Mouse (Mus musculus) retina, embryonic 14.5 days (tissue): ENCODE results near the gene Scfd2.

Source experiments
- DNase-seq: peaks from one replicate; pipeline ENCODE4 v3.0.0-alpha.2; 2015; ENCODE audit warnings: low spot score

Scfd2 gene

GRCm38 (mm10) chr5:74531630-74532280, at the start of gene Scfd2:
Gene Scfd2 (minus strand): TSS chr5:74531759.
- peak; percentile 97 for DNase-seq

GRCm38 (mm10) chr5:74571767-74572166, 40.2 kb upstream of the Scfd2 start:
- no peak for DNase-seq

GRCm38 (mm10) chr5:74561151-74561550, 29.6 kb upstream of the Scfd2 start:
- DNase-seq = no peak

- no peak for DNase-seq
Measured at GRCm38 (mm10) chr5:74549566-74549965, 18.0 kb upstream of the Scfd2 start.

DNA sequence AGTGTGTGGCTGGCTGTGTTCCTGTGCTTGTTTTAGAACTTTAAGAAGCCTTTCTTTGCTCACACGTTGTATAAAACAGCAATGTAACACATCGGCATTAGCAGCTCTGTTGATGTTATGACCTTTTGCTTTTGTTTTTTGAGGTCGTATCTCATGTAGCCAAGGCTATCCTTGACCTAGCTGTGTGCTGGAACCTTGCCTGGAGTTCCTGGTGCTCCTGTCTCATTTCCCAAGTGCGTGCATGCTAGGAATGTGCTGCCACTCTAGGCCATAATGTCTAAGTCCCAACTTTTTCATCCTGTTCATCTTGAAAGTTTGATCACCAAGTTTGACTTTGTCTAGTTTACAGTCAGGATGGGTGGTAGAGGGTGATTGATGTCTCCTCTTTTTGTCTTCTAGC, 14.0 kb upstream of the Scfd2 start:
- no peak for DNase-seq

GRCm38 (mm10) chr5:74536180-74536947, 4.8 kb upstream of the Scfd2 start:
- no peak for DNase-seq

DNA sequence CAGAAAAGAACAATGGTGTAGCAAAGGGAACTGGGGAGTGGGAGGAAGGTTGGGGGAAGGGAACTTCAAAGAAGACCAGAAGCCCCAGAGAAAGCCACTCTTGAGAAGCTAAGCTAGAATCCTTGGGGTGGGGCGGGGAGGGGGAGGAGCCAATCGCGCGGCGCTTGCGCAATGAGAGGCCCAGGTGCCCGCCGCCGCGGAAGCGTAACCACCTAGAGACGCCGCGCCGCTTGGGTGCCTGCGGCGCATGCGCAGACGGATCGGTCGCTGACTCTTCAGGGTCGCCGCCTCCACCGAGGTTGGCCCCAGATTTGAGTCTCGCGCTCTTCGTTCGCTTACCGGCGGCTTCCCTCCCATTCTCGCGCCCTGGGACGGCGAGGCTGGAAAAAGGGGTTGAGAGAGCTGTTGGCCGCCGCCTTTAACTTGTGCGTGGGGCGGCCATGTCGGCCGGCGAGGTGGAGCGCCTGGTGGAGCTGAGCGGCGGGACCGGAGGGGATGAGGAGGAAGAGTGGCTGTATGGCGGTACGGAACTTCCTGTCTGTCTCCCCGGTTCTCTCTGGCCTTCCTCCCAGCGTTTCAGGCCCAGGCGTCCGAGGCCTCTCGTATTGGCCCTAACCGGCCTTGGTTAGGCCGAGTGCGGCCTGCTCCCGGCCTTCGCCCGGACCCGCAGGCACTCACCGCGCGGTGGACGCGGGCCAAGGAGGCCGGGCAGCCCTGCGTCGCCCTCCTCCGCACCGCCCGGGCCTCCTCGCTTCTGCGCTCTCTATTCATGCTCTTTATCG, 3.9 kb upstream of the Scfd2 start, which contains the start of gene Fip1l1:
TSS of gene Fip1l1 (plus strand) at position 210 of the 782 bp plus-strand sequence.
- peak; percentile 97 for DNase-seq

DNA sequence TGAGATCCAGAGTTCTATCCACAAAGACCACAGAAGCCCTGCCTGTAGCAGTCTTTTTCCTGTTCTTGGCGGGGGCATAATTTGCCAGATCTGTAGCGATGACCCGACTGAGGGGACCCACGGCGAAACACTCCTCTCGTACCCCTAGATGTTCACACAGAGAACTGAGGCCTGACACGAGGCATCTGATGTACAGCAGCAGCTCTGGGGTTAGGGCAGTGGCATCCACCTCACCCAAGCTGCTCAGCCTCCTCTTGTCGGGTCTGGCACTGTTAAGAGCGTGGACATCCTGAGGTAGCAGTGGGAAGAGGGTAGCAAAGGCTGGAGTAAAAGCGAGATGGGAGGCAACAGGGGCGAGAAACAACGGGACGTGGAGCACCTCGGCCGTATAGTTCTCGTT, 774 bp downstream of the Scfd2 start:
- no peak for DNase-seq

GRCm38 (mm10) chr5:74527025-74527424, 4.5 kb downstream of the Scfd2 start:
- DNase-seq = no peak

DNA sequence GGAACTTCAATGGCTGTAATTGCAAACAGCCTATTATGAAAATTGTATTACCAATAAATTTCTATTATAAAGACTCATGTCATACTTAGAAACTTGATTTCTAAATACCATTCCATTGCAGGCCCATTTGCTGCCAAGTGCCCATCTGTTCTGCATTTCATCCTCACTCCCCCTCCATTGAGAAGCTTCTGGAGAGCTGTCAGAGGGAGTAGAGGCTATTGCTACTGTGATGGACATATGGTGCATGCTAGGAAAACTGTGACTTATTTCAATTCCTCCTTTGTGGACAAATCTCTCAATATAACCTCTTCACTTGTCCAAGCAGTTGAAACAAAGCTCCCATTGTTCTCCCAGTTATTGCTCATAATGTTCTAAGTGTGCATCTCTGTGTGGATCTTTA, 19.9 kb downstream of the Scfd2 start:
- no peak for DNase-seq

DNA sequence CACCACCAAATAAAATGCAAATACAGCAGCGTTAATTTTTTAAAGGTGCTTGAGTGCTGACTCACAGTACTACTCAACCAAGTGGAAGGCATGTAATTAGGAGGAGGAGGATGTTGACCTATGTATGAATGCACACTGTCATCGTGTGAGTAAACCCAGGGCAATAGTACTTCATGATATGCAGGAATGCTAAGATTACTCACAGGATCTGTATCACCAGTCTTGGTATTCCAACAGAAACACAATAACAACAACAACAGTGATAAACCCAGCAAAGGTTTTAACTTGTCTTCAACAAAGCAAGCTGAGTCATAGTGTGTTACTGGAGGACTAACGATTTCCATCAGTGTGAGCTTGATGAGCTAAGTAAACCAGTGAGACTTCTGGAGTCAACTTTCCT, 38.9 kb downstream of the Scfd2 start:
- no peak for DNase-seq

DNA sequence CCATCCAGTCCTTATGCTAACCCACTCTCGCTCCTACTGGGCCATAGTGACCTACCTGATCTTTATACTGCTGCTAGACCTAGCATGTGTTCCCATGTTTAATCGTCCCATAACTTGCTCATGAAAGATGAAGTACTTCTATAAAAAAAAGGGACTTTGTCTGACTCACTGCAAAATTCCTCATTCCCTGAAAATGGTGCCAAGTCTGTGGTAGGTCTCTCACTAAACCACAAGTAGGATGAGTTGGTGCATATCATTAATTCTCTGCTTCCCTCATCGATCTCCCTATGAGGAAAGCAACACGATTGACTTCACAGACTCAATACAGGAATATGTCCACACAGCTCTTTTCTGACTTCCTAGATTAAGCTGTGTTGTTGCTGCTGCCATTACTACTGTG, 46.9 kb downstream of the Scfd2 start:
- no peak for DNase-seq

GRCm38 (mm10) chr5:74482633-74483032, 48.9 kb downstream of the Scfd2 start:
- DNase-seq = no peak

DNA sequence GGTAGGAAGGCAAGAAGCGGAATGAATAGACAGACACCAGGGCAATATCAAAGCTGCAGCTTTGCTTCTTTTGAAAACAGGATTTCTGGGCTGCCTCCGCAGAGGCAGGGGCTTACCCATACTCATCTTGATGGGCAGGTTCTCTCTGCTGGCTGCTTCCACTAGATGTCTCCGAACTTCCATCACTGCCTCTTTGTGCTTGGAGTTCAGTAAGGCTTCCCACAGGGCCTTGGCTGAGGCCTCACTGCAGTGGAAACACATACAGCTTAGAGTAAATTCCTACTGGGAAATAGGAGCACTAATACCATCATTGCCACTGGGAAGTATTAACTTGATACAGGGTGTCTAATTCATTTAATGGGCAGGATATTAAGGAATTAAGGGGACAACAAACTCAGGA, 49.5 kb downstream of the Scfd2 start:
- DNase-seq = no peak

GRCm38 (mm10) chr5:74480409-74480808, 51.1 kb downstream of the Scfd2 start:
- DNase-seq = no peak

DNA sequence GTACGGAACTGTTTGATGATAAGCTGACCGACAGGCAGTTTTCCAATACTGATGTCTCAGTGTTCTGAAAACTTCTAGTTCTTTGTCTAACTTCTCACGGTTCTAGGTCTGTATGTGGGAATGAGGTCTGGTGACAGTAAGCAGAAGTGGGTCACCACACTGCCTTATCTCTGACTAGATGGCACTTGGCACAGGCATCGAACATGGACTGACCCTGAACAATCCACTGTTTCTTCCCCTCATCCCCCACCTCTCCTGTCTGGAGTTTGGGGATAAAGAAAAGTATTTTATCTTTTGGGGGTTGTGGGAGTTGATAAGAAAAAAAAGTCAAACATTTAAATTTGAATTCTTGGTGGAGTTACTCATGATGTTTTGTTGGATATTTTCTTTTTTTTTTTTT, 51.6 kb downstream of the Scfd2 start:
- DNase-seq = no peak

- no peak for DNase-seq
Measured at GRCm38 (mm10) chr5:74479157-74479556, 52.4 kb downstream of the Scfd2 start.

- peak; percentile 21 for DNase-seq
Measured at GRCm38 (mm10) chr5:74476551-74476950, 55.0 kb downstream of the Scfd2 start.

DNA sequence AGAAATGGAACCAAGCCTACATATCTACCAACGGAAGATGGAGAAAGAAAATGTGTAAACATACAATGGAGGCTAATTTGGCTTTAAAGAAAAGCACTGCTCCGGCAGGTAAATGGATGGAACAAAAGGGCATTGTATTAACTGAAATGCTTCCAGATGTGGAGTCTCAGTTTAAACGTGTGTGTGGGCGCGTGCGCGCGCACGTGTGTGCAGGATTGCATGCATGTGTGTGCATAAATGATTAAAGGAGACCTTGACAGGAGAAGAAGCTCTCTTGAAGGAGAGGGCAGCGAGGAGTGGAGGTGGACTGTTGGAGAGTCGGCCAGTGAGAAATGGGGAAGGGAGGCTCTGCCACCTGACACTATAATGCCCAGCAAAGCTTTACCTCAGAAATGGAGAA, 58.4 kb downstream of the Scfd2 start:
- DNase-seq = no peak

DNA sequence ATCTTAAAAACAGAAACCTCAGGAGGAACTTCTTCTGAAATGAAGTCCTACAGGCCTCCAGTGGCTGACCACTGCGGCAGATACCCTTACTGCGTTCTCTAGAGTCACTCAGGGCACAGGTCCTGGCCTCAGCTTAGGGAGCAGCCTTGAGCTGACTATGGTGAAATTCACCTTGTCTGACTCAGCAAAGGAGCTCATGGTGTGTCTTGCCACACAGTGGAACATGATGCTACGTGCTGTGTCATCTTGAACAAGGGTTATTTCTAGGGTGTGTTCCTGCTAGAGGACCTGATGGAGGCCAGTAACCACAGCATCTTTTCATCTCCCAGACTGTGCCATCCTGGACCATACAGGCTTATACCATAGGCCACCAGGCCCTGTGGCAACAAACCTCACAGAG, 60.7 kb downstream of the Scfd2 start:
- no peak for DNase-seq

GRCm38 (mm10) chr5:74469620-74470019, 61.9 kb downstream of the Scfd2 start:
- DNase-seq = no peak

- no peak for DNase-seq
Measured at GRCm38 (mm10) chr5:74467753-74468152, 63.8 kb downstream of the Scfd2 start.

DNA sequence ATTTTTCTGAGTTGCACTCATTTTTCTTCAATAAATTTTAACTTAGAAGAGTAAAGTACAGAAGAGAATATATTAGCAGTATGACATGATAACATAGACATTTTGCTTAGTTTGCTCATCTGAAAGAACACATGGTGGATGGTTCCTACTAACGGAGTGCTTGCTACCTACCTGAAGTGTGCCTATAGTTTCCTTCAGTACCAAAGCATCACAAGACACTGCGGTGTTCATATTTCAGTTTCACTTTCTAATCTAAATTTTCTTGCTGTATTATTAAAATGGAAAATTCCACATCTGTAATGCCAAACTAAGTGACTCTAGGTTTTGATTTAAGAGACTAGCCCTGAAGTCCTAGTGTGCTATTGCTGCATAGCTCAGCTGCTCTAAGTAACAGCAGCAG, 74.8 kb downstream of the Scfd2 start:
- no peak for DNase-seq
